Mouse (Mus musculus) bone marrow macrophage, adult 2 months (primary cell): ENCODE measurements around the gene Map2k3. TPM values are rescaled to one million over a fixed set of nuclear protein-coding genes. Genes with fewer than 3 reads are reported as not detected.
A peak's percentile ranks its signal among the peaks of the same experiment; 100 is the strongest.
"Not testable (repeated sequence)": the region's sequence is repeated elsewhere in the genome, so short reads cannot be mapped to it uniquely, and the experiment has no call there.

Source experiments
- H3K27ac ChIP-seq: 2 replicates; pipeline ENCODE4 v1.5.1; 2012; ENCODE audit warnings: low read depth, low read length; ENCODE audit not compliant: insufficient read depth
- H3K4me1 ChIP-seq: 2 replicates; pipeline ENCODE4 v1.6.1; 2012; ENCODE audit warnings: low read length; ENCODE audit not compliant: control insufficient read depth, insufficient read depth
- H3K4me3 ChIP-seq: 2 replicates; pipeline ENCODE4 v1.5.1; 2012; ENCODE audit warnings: mild to moderate bottlenecking, low read length, moderate library complexity; ENCODE audit not compliant: insufficient read depth
- CTCF ChIP-seq: IDR thresholded peaks from 2 replicates; pipeline ENCODE4 v1.5.1; 2012; ENCODE audit warnings: low read depth, mild to moderate bottlenecking, low read length, moderate library complexity
- POLR2A ChIP-seq: IDR thresholded peaks from 2 replicates; pipeline ENCODE4 v1.6.1; 2012; ENCODE audit warnings: mild to moderate bottlenecking, low read depth, low read length, borderline replicate concordance
- polyA plus RNA-seq: library from polyadenylated mRNA; stranded (reverse); fragments of >200 nt; gene quantifications from 2 replicates; pipeline ENCODE4 v1.2.4, GENCODE M21; 2012; ENCODE audit not compliant: missing spikeins, insufficient read depth, insufficient read length

Map2k3 gene
- 47.3 and 52.8 TPM in 2 replicates for polyA plus RNA-seq

- peak within 1 kb of the TSS; percentile 95 for H3K4me3 ChIP-seq
- H3K4me1 ChIP-seq, result peaks cover 43% of the 10 kb centered on the region
- no peak for TF ChIP-seq CTCF
- peak; percentile 18; the same call in 1 of the 2 replicates for TF ChIP-seq POLR2A
- H3K27ac ChIP-seq, result peak within 1 kb of the TSS; percentile 48
These were observed at the start of gene Map2k3 for GRCm38 (mm10) chr11:60931869-60932481. Map2k3 (plus strand) TSS chr11:60932033.

GRCm38 (mm10) chr11:60882386-60882785 lies 49.4 kb upstream of the Map2k3 start:
- TF ChIP-seq POLR2A (no peak), CTCF (no peak)
- Histone ChIP-seq H3K4me1 (peaks cover 2% of the 10 kb centered on the region; the same call in 1 of the 2 replicates), H3K4me3 (no peak overlapping the region), H3K27ac (no peak overlapping the region)

GRCm38 (mm10) chr11:60886986-60887385 lies 44.8 kb upstream of the Map2k3 start:
- H3K27ac ChIP-seq, H3K4me3 ChIP-seq, H3K4me1 ChIP-seq: not testable (repeated sequence)

- Histone ChIP-seq H3K4me3 (no peak overlapping the region), H3K27ac (no peak overlapping the region), H3K4me1 (no peaks in the 10 kb centered on the region)
- TF ChIP-seq POLR2A (no peak), CTCF (no peak)
These were observed 42.0 kb upstream of the Map2k3 start for GRCm38 (mm10) chr11:60889861-60890260.

- TF ChIP-seq CTCF (no peak), POLR2A (no peak)
- no peaks in the 10 kb centered on the region for H3K4me1 ChIP-seq
- no peak overlapping the region for H3K4me3 ChIP-seq
- no peak overlapping the region for H3K27ac ChIP-seq
These were observed 41.5 kb upstream of the Map2k3 start for GRCm38 (mm10) chr11:60890286-60890685.

GRCm38 (mm10) chr11:60890744-60891143 lies 41.1 kb upstream of the Map2k3 start:
- Histone ChIP-seq H3K4me3 (no peak overlapping the region), H3K4me1 (no peaks in the 10 kb centered on the region), H3K27ac (no peak overlapping the region)
- TF ChIP-seq CTCF (no peak), POLR2A (no peak)

GRCm38 (mm10) chr11:60895915-60896314 lies 35.9 kb upstream of the Map2k3 start:
- no peak for TF ChIP-seq POLR2A
- no peak for TF ChIP-seq CTCF
- Histone ChIP-seq H3K4me1 (peaks cover 2% of the 10 kb centered on the region), H3K27ac (no peak overlapping the region), H3K4me3 (no peak overlapping the region)

- no peak overlapping the region for H3K4me3 ChIP-seq
- H3K27ac ChIP-seq, result no peak overlapping the region
- TF ChIP-seq POLR2A (no peak), CTCF (no peak)
- H3K4me1 ChIP-seq, result peaks cover 2% of the 10 kb centered on the region
These were observed 29.8 kb upstream of the Map2k3 start for GRCm38 (mm10) chr11:60902001-60902400.

GRCm38 (mm10) chr11:60902486-60902885 lies 29.3 kb upstream of the Map2k3 start:
- peaks cover 2% of the 10 kb centered on the region for H3K4me1 ChIP-seq
- TF ChIP-seq CTCF, result no peak
- TF ChIP-seq POLR2A, result no peak
- H3K4me3 ChIP-seq, result no peak overlapping the region
- no peak overlapping the region for H3K27ac ChIP-seq

GRCm38 (mm10) chr11:60903661-60904061 lies 28.2 kb upstream of the Map2k3 start:
- TF ChIP-seq POLR2A (no peak), CTCF (no peak)
- H3K27ac ChIP-seq, result no peak overlapping the region
- no peak overlapping the region for H3K4me3 ChIP-seq
- peaks cover 2% of the 10 kb centered on the region for H3K4me1 ChIP-seq
